Mouse (Mus musculus): ENCODE results near the gene Wdr24. TPM values are rescaled to one million over a fixed set of nuclear protein-coding genes. Genes with fewer than 3 reads are reported as not detected.

The Wdr24 gene
- total RNA-seq, 1 experiment from 2014 or later, result 18.9 TPM

Other genes starting within 250 kb of the Wdr24 start
- gene Lmf1, start 244.5 kb upstream of the Wdr24 start, total RNA-seq (2023), result 26.8 to 32.9 TPM (median 31.5 TPM) in 4 replicates
- gene Gng13, start 106.5 kb upstream of the Wdr24 start, total RNA-seq (2023), result not detected in 4 replicates
- gene Chtf18, start 96.2 kb upstream of the Wdr24 start, total RNA-seq (2023), result 7.5 to 10.0 TPM (median 8.2 TPM) in 4 replicates
- 5.7 to 7.8 TPM (median 6.6 TPM) in 4 replicates for gene Rpusd1, start 96.0 kb upstream of the Wdr24 start, total RNA-seq (2023)
- gene Mslnl, start 87.6 kb upstream of the Wdr24 start, total RNA-seq (2023), result 0.21 to 0.22 TPM in 2 of 4 replicates, not detected in the others
- 0.83 TPM in 1 of 4 replicates, not detected in the others for gene Msln, start 69.2 kb upstream of the Wdr24 start, total RNA-seq (2023)
- 33.4 to 44.4 TPM (median 34.9 TPM) in 4 replicates for gene Narfl, start 49.9 kb upstream of the Wdr24 start, total RNA-seq (2023)
- gene Haghl, start 38.0 kb upstream of the Wdr24 start, total RNA-seq (2023), result 19.7 to 25.0 TPM (median 23.7 TPM) in 4 replicates
- gene Ccdc78, start 37.0 kb upstream of the Wdr24 start, total RNA-seq (2023), result not detected in 4 replicates
- gene Fam173a, start 30.7 kb upstream of the Wdr24 start, total RNA-seq (2023), result 41.7 to 46.0 TPM (median 43.2 TPM) in 4 replicates
- gene AC134908.4, start 28.0 kb upstream of the Wdr24 start, total RNA-seq (2023), result 2.5 TPM in 1 of 4 replicates, not detected in the others
- 10.5 to 16.8 TPM (median 13.6 TPM) in 4 replicates for gene Metrn, start 26.5 kb upstream of the Wdr24 start, total RNA-seq (2023)
- gene Fbxl16, start 14.5 kb upstream of the Wdr24 start, total RNA-seq (2023), result not detected in 4 replicates
- 23.7 to 30.8 TPM (median 26.6 TPM) in 4 replicates for gene Jmjd8, start 5.2 kb downstream of the Wdr24 start, total RNA-seq (2023)
- 54.6 to 61.8 TPM (median 59.7 TPM) in 4 replicates for gene Stub1, start 9.8 kb downstream of the Wdr24 start, total RNA-seq (2023)
- gene Rhbdl1, start 13.7 kb downstream of the Wdr24 start, total RNA-seq (2023), result 2.7 to 3.4 TPM (median 2.9 TPM) in 4 replicates
- 1.3 to 4.6 TPM (median 2.3 TPM) in 4 replicates for gene Gm20683, start 18.1 kb downstream of the Wdr24 start, total RNA-seq (2023)
- gene Rhot2, start 21.2 kb downstream of the Wdr24 start, total RNA-seq (2023), result 60.3 to 71.6 TPM (median 67.0 TPM) in 4 replicates
- 31.7 to 38.7 TPM (median 35.9 TPM) in 4 replicates for gene Wdr90, start 37.9 kb downstream of the Wdr24 start, total RNA-seq (2023)
- gene Mcrip2, start 45.1 kb downstream of the Wdr24 start, total RNA-seq (2023), result 1.4 to 5.1 TPM (median 2.8 TPM) in 4 replicates
- gene Mettl26, start 51.4 kb downstream of the Wdr24 start, total RNA-seq (2023), result 19.5 to 27.4 TPM (median 23.1 TPM) in 4 replicates
- 5.2 to 8.4 TPM (median 7.1 TPM) in 4 replicates for gene Wfikkn1, start 57.2 kb downstream of the Wdr24 start, total RNA-seq (2023)
- 22.5 to 27.0 TPM (median 25.2 TPM) in 4 replicates for gene Rab40c, start 96.1 kb downstream of the Wdr24 start, total RNA-seq (2023)
- gene Pigq, start 121.3 kb downstream of the Wdr24 start, total RNA-seq (2023), result 64.5 to 69.3 TPM (median 67.8 TPM) in 4 replicates
- not detected in 4 replicates for gene Nhlrc4, start 121.3 kb downstream of the Wdr24 start, total RNA-seq (2023)
- not detected in 4 replicates for gene A930017K11Rik, start 128.9 kb downstream of the Wdr24 start, total RNA-seq (2023)
- 37.2 to 41.1 TPM (median 38.7 TPM) in 4 replicates for gene Capn15, start 162.2 kb downstream of the Wdr24 start, total RNA-seq (2023)
- 8.4 to 9.0 TPM (median 8.7 TPM) in 4 replicates for gene Rab11fip3, start 245.9 kb downstream of the Wdr24 start, total RNA-seq (2023)

Data from B cell, adult 62 days (primary cell).